Comparison of ENCODE assay signal across 9 mouse cellular contexts in genomic region chr4:155282231-155282630, GRCm38 (mm10). TPM values are rescaled to one million over a fixed set of nuclear protein-coding genes. Genes with fewer than 3 reads are reported as not detected.
A peak's percentile ranks its signal among the peaks of the same experiment; 100 is the strongest.
DNase-seq lines count a peak whose midpoint lies in the region; ATAC-seq lines count a peak whose summit lies in the region.
"Had no signal": no experiment of that assay in that cellular context is flagged by ENCODE, and none has a peak within 500 bp of the region (broad histone marks: within the 10 kb centered on the region; RNA-seq: fewer than 3 reads in every experiment).

No protein-coding gene starts in this region.

- no peak for DNase-seq in lung, postnatal 25 days (ENCODE audit: low spot score)
- DNase-seq in urinary bladder, adult 2 months (ENCODE audit: low spot score), result no peak
- DNase-seq in thymus, postnatal 4 days, result no peak
- DNase-seq: cerebellum, adult 9-11 months had no signal

- no peak overlapping the region for H3K4me3 ChIP-seq in heart, embryonic 16.5 days (ENCODE audit: low read length)
- H3K4me3 ChIP-seq in heart, embryonic 12.5 days, result no peak overlapping the region
- H3K4me3 ChIP-seq in lung, embryonic 15.5 days, result no peak overlapping the region
- H3K4me3 ChIP-seq in embryonic facial prominence, embryonic 13.5 days, result no peak overlapping the region
- no peak overlapping the region for H3K4me3 ChIP-seq in limb, embryonic 15.5 days

- WGBS in heart, embryonic 16.5 days, result 44% methylated on average over 6 of the region's 6 CpGs
- 46% methylated on average over 6 of the region's 6 CpGs for WGBS in heart, embryonic 12.5 days
- 26% methylated on average over 6 of the region's 6 CpGs for WGBS in lung, embryonic 15.5 days
- 5% methylated on average over 6 of the region's 6 CpGs for WGBS in embryonic facial prominence, embryonic 13.5 days
- 15% methylated on average over 6 of the region's 6 CpGs for WGBS in limb, embryonic 15.5 days

- no peaks in the 10 kb centered on the region for H3K36me3 ChIP-seq in heart, embryonic 16.5 days (ENCODE audit: control insufficient read depth, insufficient read depth)
- H3K36me3 ChIP-seq in heart, embryonic 12.5 days, result no peaks in the 10 kb centered on the region
- H3K36me3 ChIP-seq in lung, embryonic 15.5 days, result no peaks in the 10 kb centered on the region
- no peaks in the 10 kb centered on the region for H3K36me3 ChIP-seq in embryonic facial prominence, embryonic 13.5 days
- H3K36me3 ChIP-seq in limb, embryonic 15.5 days, result no peaks in the 10 kb centered on the region

- H3K9me3 ChIP-seq in heart, embryonic 16.5 days (replicated peaks; ENCODE audit: control insufficient read depth, low read length), result no peaks in the 10 kb centered on the region
- H3K9me3 ChIP-seq in heart, embryonic 12.5 days (replicated peaks), result no peaks in the 10 kb centered on the region
- H3K9me3 ChIP-seq in lung, embryonic 15.5 days, result no peaks in the 10 kb centered on the region
- no peaks in the 10 kb centered on the region for H3K9me3 ChIP-seq in embryonic facial prominence, embryonic 13.5 days
- no peaks in the 10 kb centered on the region for H3K9me3 ChIP-seq in limb, embryonic 15.5 days

- H3K4me2 ChIP-seq in heart, embryonic 16.5 days (ENCODE audit: low read depth, low read length), result no peak overlapping the region
- H3K4me2 ChIP-seq in heart, embryonic 12.5 days, result no peak overlapping the region
- H3K4me2 ChIP-seq in lung, embryonic 15.5 days, result no peak overlapping the region
- H3K4me2 ChIP-seq in embryonic facial prominence, embryonic 13.5 days, result peak overlapping the region; percentile 60; the same call in 1 of the 2 replicates
- peak overlapping the region; percentile 45; the same call in 1 of the 2 replicates for H3K4me2 ChIP-seq in limb, embryonic 15.5 days

- H3K9ac ChIP-seq in heart, embryonic 16.5 days (ENCODE audit: low read length), result no peak overlapping the region
- H3K9ac ChIP-seq in heart, embryonic 12.5 days, result no peak overlapping the region
- no peak overlapping the region for H3K9ac ChIP-seq in lung, embryonic 15.5 days
- peak overlapping the region; percentile 51; the same call in 1 of the 2 replicates for H3K9ac ChIP-seq in embryonic facial prominence, embryonic 13.5 days
- no peak overlapping the region for H3K9ac ChIP-seq in limb, embryonic 15.5 days

- peaks cover 19% of the 10 kb centered on the region for H3K4me1 ChIP-seq in heart, embryonic 16.5 days (ENCODE audit: control insufficient read depth, insufficient read depth, low read length)
- H3K4me1 ChIP-seq in heart, embryonic 12.5 days (replicated peaks), result peaks cover 51% of the 10 kb centered on the region
- peaks cover 53% of the 10 kb centered on the region for H3K4me1 ChIP-seq in lung, embryonic 15.5 days
- peaks cover 75% of the 10 kb centered on the region for H3K4me1 ChIP-seq in embryonic facial prominence, embryonic 13.5 days
- H3K4me1 ChIP-seq in limb, embryonic 15.5 days, result peaks cover 78% of the 10 kb centered on the region

- H3K27ac ChIP-seq in heart, embryonic 16.5 days (ENCODE audit: low read length), result peak overlapping the region; percentile 21; the same call in 1 of the 2 replicates
- no peak overlapping the region; the same call in 1 of the 2 replicates for H3K27ac ChIP-seq in heart, embryonic 12.5 days (ENCODE audit: poor library complexity, severe bottlenecking)
- peak overlapping the region; percentile 78 for H3K27ac ChIP-seq in lung, embryonic 15.5 days
- peak overlapping the region; percentile 99 for H3K27ac ChIP-seq in embryonic facial prominence, embryonic 13.5 days
- peak overlapping the region; percentile 98 for H3K27ac ChIP-seq in limb, embryonic 15.5 days

- no peak for ATAC-seq in heart, embryonic 16.5 days (replicated peaks; ENCODE audit: extremely low read depth, insufficient read depth, low FRiP score)
- no peak for ATAC-seq in heart, embryonic 12.5 days (ENCODE audit: insufficient number of reproducible peaks, low FRiP score)
- ATAC-seq in lung, embryonic 15.5 days (ENCODE audit: borderline replicate concordance, extremely low read depth, low FRiP score, low TSS enrichment), result no peak
- ATAC-seq in embryonic facial prominence, embryonic 13.5 days (ENCODE audit: insufficient number of reproducible peaks, insufficient read depth, low FRiP score, low TSS enrichment, low read depth), result 0 out of 2 replicates have a peak, but pooled peaks have one; percentile 3
- ATAC-seq in limb, embryonic 15.5 days (ENCODE audit: insufficient number of reproducible peaks, low FRiP score, low TSS enrichment, low read depth), result no peak

- no peaks in the 10 kb centered on the region for H3K27me3 ChIP-seq in heart, embryonic 16.5 days (ENCODE audit: control insufficient read depth, insufficient read depth, low read length)
- H3K27me3 ChIP-seq in heart, embryonic 12.5 days (replicated peaks), result no peaks in the 10 kb centered on the region
- H3K27me3 ChIP-seq in lung, embryonic 15.5 days, result no peaks in the 10 kb centered on the region
- no peaks in the 10 kb centered on the region for H3K27me3 ChIP-seq in embryonic facial prominence, embryonic 13.5 days
- H3K27me3 ChIP-seq in limb, embryonic 15.5 days, result no peaks in the 10 kb centered on the region

RNA-seq across cellular contexts. Expression of gene Faap20, which starts 32.6 kb away (rescaled TPM):
- polyA plus RNA-seq in heart, embryonic 16.5 days (2015; fragmentation: Nextera tagmentation; extraction: Ambion mirVana), result 68.4 and 73.8 TPM in 2 replicates
- 61.0 and 65.1 TPM in 2 replicates for polyA plus RNA-seq in heart, embryonic 12.5 days (2016; fragmentation: Nextera tagmentation; extraction: Ambion mirVana)
- polyA plus RNA-seq in lung, embryonic 15.5 days (2015; fragmentation: Nextera tagmentation; extraction: Ambion mirVana), result 83.4 and 83.5 TPM in 2 replicates
- polyA plus RNA-seq in embryonic facial prominence, embryonic 13.5 days (2015; fragmentation: Nextera tagmentation; extraction: Ambion mirVana), result 77.4 and 80.0 TPM in 2 replicates
- 74.0 and 76.2 TPM in 2 replicates for polyA plus RNA-seq in limb, embryonic 15.5 days (2015; fragmentation: Nextera tagmentation; extraction: Ambion mirVana)
- 47.5 and 51.8 TPM in 2 replicates for polyA plus RNA-seq in urinary bladder, adult 2 months (2012; rRNA removed)

RNA-seq across cellular contexts. Expression of gene Ski, which starts 59.8 kb away (rescaled TPM):
- 12.1 and 12.3 TPM in 2 replicates for polyA plus RNA-seq in heart, embryonic 16.5 days (2015; fragmentation: Nextera tagmentation; extraction: Ambion mirVana)
- polyA plus RNA-seq in heart, embryonic 12.5 days (2016; fragmentation: Nextera tagmentation; extraction: Ambion mirVana), result 11.9 and 14.0 TPM in 2 replicates
- 16.1 and 16.9 TPM in 2 replicates for polyA plus RNA-seq in lung, embryonic 15.5 days (2015; fragmentation: Nextera tagmentation; extraction: Ambion mirVana)
- 21.5 and 24.9 TPM in 2 replicates for polyA plus RNA-seq in embryonic facial prominence, embryonic 13.5 days (2015; fragmentation: Nextera tagmentation; extraction: Ambion mirVana)
- polyA plus RNA-seq in limb, embryonic 15.5 days (2015; fragmentation: Nextera tagmentation; extraction: Ambion mirVana), result 25.2 and 26.8 TPM in 2 replicates
- polyA plus RNA-seq in urinary bladder, adult 2 months (2012; rRNA removed), result 43.6 and 67.2 TPM in 2 replicates

Comparison
In these comparisons a context has a peak if more than half of its experiments do, and no peak if none do; other contexts are left out.
1. H3K4me2 ChIP-seq: peak in embryonic facial prominence, embryonic 13.5 days (single experiment) and limb, embryonic 15.5 days (single experiment); none in heart, embryonic 16.5 days (single experiment), heart, embryonic 12.5 days (single experiment) and lung, embryonic 15.5 days (single experiment).